Mouse (Mus musculus) testis, adult 2 months (tissue): ENCODE measurements around the gene Retreg1. TPM values are rescaled to one million over a fixed set of nuclear protein-coding genes. Genes with fewer than 3 reads are reported as not detected.
A peak's percentile ranks its signal among the peaks of the same experiment; 100 is the strongest.

Source experiments
- H3K27ac ChIP-seq: fragments of 200-500 bp; 2 replicates; pipeline ENCODE4 v1.5.1; 2012; ENCODE audit warnings: low read depth, low read length; ENCODE audit not compliant: control insufficient read depth, insufficient read depth
- H3K27me3 ChIP-seq: fragments of 200-500 bp; 2 replicates; pipeline ENCODE4 v1.6.1; 2012; ENCODE audit warnings: mild to moderate bottlenecking, low read length, moderate library complexity; ENCODE audit not compliant: control insufficient read depth, insufficient read depth
- H3K36me3 ChIP-seq: fragments of 200-500 bp; 2 replicates; pipeline ENCODE4 v1.6.1; 2012; ENCODE audit warnings: mild to moderate bottlenecking, low read length; ENCODE audit not compliant: control insufficient read depth, insufficient read depth
- H3K4me1 ChIP-seq: fragments of 200-500 bp; 2 replicates; pipeline ENCODE4 v1.6.1; 2012; ENCODE audit warnings: low read length; ENCODE audit not compliant: control insufficient read depth, insufficient read depth
- H3K4me3 ChIP-seq: fragments of 200-500 bp; 2 replicates; pipeline ENCODE4 v1.5.1; 2012; ENCODE audit warnings: low read depth, mild to moderate bottlenecking, low read length, moderate library complexity, mixed read lengths; ENCODE audit not compliant: control insufficient read depth
- CTCF ChIP-seq: fragments of 200-500 bp; IDR thresholded peaks from 2 replicates; pipeline ENCODE4 v1.5.1; 2012; ENCODE audit warnings: low read depth, mild to moderate bottlenecking, inconsistent platforms, low read length, moderate library complexity; ENCODE audit not compliant: control insufficient read depth, insufficient read depth, insufficient replicate concordance
- POLR2A ChIP-seq: fragments of 200-500 bp; IDR thresholded peaks from 2 replicates; pipeline ENCODE4 v1.6.1; 2012; ENCODE audit warnings: low read depth, mild to moderate bottlenecking, inconsistent platforms, low read length, moderate library complexity; ENCODE audit not compliant: control insufficient read depth
- polyA plus RNA-seq: library from polyadenylated mRNA; depleted of rRNA; stranded (reverse); fragments of >200 nt; gene quantifications from 2 replicates; pipeline ENCODE4 v1.2.3, GENCODE M21; 2012

Gene Retreg1
- polyA plus RNA-seq, 1 experiment, result 46.1 TPM

GRCm38 (mm10) chr15:25834282-25834681 lies 8.7 kb upstream of the Retreg1 start:
- Histone ChIP-seq H3K27ac (no peak overlapping the region), H3K27me3 (no peaks in the 10 kb centered on the region), H3K4me1 (peaks cover 6% of the 10 kb centered on the region), H3K4me3 (no peak overlapping the region), H3K36me3 (no peaks in the 10 kb centered on the region)
- TF ChIP-seq POLR2A (no peak), CTCF (no peak)

DNA sequence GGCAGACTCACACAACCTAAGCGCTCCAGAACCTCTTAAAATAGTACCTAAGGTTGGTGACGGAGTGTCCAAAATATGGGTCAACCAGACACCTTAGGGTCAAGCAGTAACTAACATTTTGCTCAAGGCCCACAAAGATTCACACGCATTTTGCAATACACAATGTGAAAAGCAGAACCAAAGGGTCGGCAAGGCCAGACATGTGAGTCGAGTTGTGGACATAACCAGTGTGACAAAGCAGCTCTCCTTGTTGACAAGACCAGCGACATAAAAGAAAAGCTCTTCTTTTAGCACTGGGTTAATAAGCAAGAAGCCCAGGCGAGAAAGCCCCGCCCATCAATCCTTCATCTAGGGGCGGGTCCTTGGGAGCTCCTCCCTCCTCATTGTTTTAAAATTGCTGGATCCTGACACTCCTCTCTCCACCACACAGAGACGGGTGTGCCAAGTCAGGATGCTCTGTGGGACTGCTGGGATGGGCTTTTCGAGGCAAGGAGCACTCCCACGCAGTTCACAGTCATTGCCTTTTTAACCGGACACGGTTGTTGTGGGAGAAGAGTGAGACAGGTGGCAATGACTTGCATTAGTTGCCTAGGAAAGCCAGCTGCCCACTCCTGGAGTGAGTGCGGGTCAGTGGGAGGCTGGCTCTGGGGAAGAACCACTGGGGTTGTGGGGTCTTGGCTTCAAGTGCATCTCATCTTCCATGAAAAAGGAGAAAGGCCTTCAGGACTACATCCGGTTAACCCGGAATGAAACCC lies 7.9 kb upstream of the Retreg1 start:
- Histone ChIP-seq H3K4me3 (peak overlapping the region; percentile 26), H3K27ac (no peak overlapping the region)

DNA sequence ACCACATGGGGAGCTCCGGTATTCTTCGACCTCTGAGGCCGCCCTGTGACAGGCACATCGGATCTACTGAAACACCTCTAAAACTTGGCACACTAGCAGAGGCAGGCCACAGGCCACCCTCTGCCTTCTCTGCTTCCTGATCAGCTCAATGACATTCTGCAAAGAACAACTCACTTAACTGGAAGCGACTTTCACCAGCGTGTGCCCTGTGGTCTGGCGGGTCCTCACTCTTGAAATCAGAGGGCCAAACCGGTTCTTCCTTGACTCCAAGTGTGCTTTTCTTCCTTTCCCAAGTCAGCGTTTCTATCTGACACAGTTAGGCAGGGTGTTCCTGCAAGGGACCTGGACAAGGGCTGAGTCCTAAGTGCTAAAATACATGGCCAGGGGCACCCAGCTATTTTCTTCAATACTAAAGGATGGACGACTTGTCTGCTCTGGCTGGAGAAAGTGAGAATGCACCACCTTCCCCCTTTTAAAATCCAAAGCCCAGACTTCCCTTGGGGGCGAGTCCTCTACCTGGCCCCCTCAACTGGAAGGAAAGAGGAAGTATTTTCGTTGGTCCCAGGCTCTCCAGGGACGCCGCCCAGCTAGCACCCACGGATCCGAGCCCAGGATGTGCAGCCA lies 406 bp upstream of the Retreg1 start:
- TF ChIP-seq POLR2A, result no peak
- no peak for TF ChIP-seq CTCF

More for the DNA sequence above, 7.9 kb upstream of the Retreg1 start:
- no peaks in the 10 kb centered on the region for H3K27me3 ChIP-seq
- peaks cover 6% of the 10 kb centered on the region for H3K4me1 ChIP-seq
- peak; percentile 38; the same call in 1 of the 2 replicates for TF ChIP-seq POLR2A
- no peak for TF ChIP-seq CTCF
- H3K36me3 ChIP-seq, result no peaks in the 10 kb centered on the region

DNA sequence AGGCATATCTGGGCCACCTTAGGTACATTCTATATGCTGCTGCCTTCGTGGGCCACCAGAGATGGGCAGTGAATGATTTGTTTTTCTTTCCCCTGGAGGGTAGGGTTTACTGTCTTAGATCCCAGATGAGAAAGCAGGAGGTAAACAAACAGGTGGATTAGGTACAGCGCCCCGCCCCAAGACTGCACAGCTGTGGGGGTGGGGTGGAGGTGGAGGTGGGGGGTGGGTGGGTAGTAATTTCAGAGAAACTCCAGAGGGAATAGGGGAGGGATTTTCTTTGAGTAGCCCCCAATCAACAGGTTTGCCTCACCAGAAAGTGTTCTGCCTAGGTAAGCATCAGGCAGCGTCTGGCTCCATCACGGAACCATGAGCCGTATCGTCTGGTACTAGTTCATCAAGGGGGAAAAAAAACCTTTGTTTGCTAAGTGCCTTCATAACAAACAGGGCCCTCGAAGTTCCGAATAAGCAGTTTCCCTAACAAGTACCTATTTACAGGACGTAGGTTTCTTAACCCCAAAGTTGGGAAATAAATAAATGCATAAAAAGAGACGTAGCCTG lies 1.1 kb downstream of the Retreg1 start:
- H3K27me3 ChIP-seq, result peaks cover 13% of the 10 kb centered on the region
- no peak overlapping the region for H3K27ac ChIP-seq
- peaks cover 13% of the 10 kb centered on the region for H3K4me1 ChIP-seq
- H3K36me3 ChIP-seq, result no peaks in the 10 kb centered on the region
- peak overlapping the region; percentile 94 for H3K4me3 ChIP-seq
- TF ChIP-seq CTCF (no peak), POLR2A (no peak)

More for the DNA sequence above, 406 bp upstream of the Retreg1 start:
- peaks cover 13% of the 10 kb centered on the region for H3K4me1 ChIP-seq
- peak overlapping the region; percentile 29; the same call in 1 of the 2 replicates for H3K27ac ChIP-seq
- H3K36me3 ChIP-seq, result no peaks in the 10 kb centered on the region
- H3K4me3 ChIP-seq, result peak overlapping the region; percentile 94
- H3K27me3 ChIP-seq, result peaks cover 13% of the 10 kb centered on the region

DNA sequence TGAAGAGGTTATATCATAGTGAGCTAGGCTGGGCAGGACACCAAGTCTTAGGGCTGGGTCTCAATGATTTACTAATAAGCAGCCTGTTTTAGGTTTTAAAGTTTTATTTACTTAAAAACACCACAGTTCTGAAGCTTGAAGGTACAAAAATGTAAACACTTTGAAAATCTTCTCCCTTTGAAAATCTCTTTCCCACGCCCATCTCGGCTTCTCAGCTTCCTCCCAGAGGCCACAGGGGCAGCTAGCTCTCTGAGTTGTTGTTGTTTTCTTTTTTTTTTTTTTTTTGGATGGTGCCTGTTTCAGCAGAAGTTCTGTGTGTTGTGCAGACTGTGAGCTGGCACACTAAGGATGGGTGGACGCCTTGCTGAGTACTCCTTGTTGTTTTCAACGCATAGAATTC lies 1.8 kb downstream of the Retreg1 start:
- peaks cover 13% of the 10 kb centered on the region for H3K4me1 ChIP-seq
- H3K27me3 ChIP-seq, result peaks cover 13% of the 10 kb centered on the region
- H3K36me3 ChIP-seq, result no peaks in the 10 kb centered on the region
- TF ChIP-seq POLR2A (no peak), CTCF (no peak)
- H3K27ac ChIP-seq, result no peak overlapping the region
- H3K4me3 ChIP-seq, result peak overlapping the region; percentile 27; the same call in 1 of the 2 replicates

DNA sequence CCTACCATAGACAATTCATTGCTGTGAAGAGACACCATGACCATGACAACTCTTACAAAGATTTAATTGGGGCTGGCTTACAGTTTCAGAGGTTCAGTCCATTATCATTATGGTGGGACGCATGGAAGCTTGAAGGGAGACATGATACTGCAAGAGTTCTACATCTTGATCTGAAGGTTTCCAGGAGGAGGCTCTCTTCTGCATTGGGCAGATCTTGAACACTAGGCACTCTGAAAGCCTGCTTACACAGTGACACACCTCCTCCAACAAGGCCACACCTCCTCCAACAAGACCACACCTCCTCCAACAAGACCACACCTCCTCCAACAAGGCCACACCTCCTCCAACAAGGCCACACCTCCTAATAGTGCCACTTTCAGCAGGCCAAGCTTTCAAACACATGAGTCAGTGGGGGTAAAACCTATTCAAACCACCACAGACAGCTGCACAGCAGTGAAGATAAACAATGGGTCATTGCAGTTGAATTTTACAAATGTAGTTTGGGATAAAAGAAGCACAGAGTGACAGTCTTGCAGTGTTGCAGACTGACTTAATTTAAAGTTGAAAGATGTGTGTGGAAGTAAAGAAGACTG lies 4.7 kb downstream of the Retreg1 start:
- peaks cover 9% of the 10 kb centered on the region for H3K4me1 ChIP-seq
- no peak for TF ChIP-seq POLR2A
- TF ChIP-seq CTCF, result no peak
- H3K4me3 ChIP-seq, result no peak overlapping the region
- H3K36me3 ChIP-seq, result no peaks in the 10 kb centered on the region
- no peak overlapping the region for H3K27ac ChIP-seq
- peaks cover 9% of the 10 kb centered on the region for H3K27me3 ChIP-seq

DNA sequence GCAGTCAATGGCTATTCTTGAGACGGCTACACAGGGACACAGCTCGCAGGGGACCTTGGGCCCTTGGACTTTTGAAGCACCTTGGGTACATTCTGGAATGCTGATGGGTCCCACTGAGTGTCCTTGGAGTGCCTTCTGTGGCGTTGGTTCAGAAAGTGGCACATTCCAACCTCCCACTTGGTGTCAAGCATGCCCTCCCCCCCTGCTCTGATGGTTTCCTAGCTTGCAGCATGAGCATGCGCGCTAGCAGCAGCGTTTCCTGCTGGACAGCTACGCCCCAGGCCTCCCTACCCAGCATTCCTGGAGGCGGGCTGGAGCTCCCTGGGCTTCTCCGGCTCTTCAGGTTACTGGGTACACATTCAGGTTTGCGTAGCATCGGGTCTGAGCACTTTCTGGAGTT lies 7.6 kb downstream of the Retreg1 start:
- Histone ChIP-seq H3K4me1 (no peaks in the 10 kb centered on the region), H3K36me3 (no peaks in the 10 kb centered on the region), H3K27me3 (no peaks in the 10 kb centered on the region), H3K27ac (no peak overlapping the region), H3K4me3 (no peak overlapping the region)
- no peak for TF ChIP-seq POLR2A
- no peak for TF ChIP-seq CTCF
